Mouse (Mus musculus) G1E-ER4 (cell line): ENCODE data around the gene Pibf1. TPM values are rescaled to one million over a fixed set of nuclear protein-coding genes. Genes with fewer than 3 reads are reported as not detected.

Source experiments
- GATA1 ChIP-seq: IDR thresholded peaks from one replicate; pipeline ENCODE4 v1.8.0; 2012; ENCODE audit warnings: low read length, inconsistent platforms
- polyA plus RNA-seq: library from polyadenylated mRNA; stranded (reverse); fragments of >175 nt; gene quantifications from 2 replicates; pipeline ENCODE4 v1.2.3, GENCODE M21; 2012

The Pibf1 gene
- polyA plus RNA-seq, 1 experiment, result 0.71 TPM

GRCm38 (mm10) chr14:99206591-99206990 lies 107.4 kb downstream of the Pibf1 start:
- no peak for TF ChIP-seq GATA1

- no peak for TF ChIP-seq GATA1
These were observed 111.2 kb downstream of the Pibf1 start for GRCm38 (mm10) chr14:99210431-99210830.

- TF ChIP-seq GATA1, result no peak
These were observed 119.3 kb downstream of the Pibf1 start for GRCm38 (mm10) chr14:99218396-99219012.

- TF ChIP-seq GATA1, result no peak
These were observed 120.5 kb downstream of the Pibf1 start for GRCm38 (mm10) chr14:99219757-99220171.

- no peak for TF ChIP-seq GATA1
These were observed 126.7 kb downstream of the Pibf1 start for GRCm38 (mm10) chr14:99225929-99226328.

GRCm38 (mm10) chr14:99229071-99229780 lies 130.0 kb downstream of the Pibf1 start:
- TF ChIP-seq GATA1, result no peak

- TF ChIP-seq GATA1, result no peak
These were observed 133.8 kb downstream of the Pibf1 start for GRCm38 (mm10) chr14:99233056-99233455.

GRCm38 (mm10) chr14:99237115-99237514 lies 137.9 kb downstream of the Pibf1 start:
- TF ChIP-seq GATA1, result no peak

GRCm38 (mm10) chr14:99240563-99240962 lies 141.3 kb downstream of the Pibf1 start:
- no peak for TF ChIP-seq GATA1

GRCm38 (mm10) chr14:99244508-99244907 lies 145.3 kb downstream of the Pibf1 start:
- TF ChIP-seq GATA1, result no peak

- no peak for TF ChIP-seq GATA1
These were observed 162.8 kb downstream of the Pibf1 start for GRCm38 (mm10) chr14:99262026-99262425.

GRCm38 (mm10) chr14:99263816-99264215 lies 164.6 kb downstream of the Pibf1 start:
- TF ChIP-seq GATA1, result peak; percentile 34

- no peak for TF ChIP-seq GATA1
These were observed 166.6 kb downstream of the Pibf1 start for GRCm38 (mm10) chr14:99265791-99266190.

- TF ChIP-seq GATA1, result no peak
These were observed 167.5 kb downstream of the Pibf1 start for GRCm38 (mm10) chr14:99266749-99267148.

- no peak for TF ChIP-seq GATA1
These were observed 174.8 kb downstream of the Pibf1 start for GRCm38 (mm10) chr14:99274056-99274455.

- no peak for TF ChIP-seq GATA1
These were observed 176.6 kb downstream of the Pibf1 start for GRCm38 (mm10) chr14:99275827-99276226.

- TF ChIP-seq GATA1, result no peak
These were observed 179.1 kb downstream of the Pibf1 start for GRCm38 (mm10) chr14:99278312-99278711.
